Comparison of ENCODE assay signal across 8 mouse cellular contexts in the genomic region with DNA sequence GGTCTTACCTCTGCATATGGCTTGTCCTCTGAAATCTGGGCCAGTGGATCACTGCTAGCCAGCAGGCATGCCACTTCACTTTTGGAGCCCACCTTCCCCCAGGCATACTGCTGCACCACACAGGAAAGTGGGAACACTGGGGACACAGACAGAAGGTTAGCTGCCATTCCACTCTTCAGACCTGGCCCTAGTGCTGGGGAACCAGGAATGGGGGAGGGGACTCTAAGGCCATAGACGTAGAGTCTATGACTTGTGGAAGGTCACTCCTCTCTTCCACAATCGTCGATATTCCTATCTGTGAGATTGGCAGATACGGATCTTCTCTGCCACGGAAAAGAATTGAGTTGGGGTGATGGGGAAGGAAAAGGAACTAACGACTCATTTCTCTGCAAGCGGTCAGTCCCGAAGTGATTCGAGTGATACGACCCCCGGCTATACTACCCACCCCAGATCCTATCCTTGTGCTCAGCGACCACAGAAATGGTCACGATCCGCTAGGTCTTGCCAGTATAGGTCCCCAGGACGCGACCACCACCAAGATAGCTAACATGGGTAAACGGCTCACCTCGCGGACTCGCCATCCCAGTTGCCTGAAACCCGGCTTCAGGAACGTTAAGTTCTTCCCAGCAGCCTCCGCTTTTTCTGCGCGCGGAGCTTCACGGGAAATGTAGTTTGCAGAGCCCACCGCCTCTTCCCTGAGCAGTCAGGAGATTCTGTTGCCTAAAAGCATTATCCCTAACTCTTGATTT. TPM values are rescaled to one million over a fixed set of nuclear protein-coding genes. Genes with fewer than 3 reads are reported as not detected.
DNase-seq lines count a peak whose midpoint lies in the region; ATAC-seq and TF ChIP-seq lines count a peak whose summit lies in the region.

A gene (minus strand): TSS at position 625 of the 749 bp plus-strand sequence.

- WGBS in embryonic facial prominence, embryonic 13.5 days: 0% methylated on average over 28 of the region's 28 CpGs
- WGBS in heart, adult 2 months: 1% methylated on average over 28 of the region's 28 CpGs
- 3% methylated on average over 28 of the region's 28 CpGs for WGBS in stomach, postnatal 0 days

- H3K27ac ChIP-seq in embryonic facial prominence, embryonic 13.5 days: no peak within 1 kb of the TSS
- H3K27ac ChIP-seq in heart, adult 2 months: peak within 1 kb of the TSS; percentile 81
- no peak within 1 kb of the TSS for H3K27ac ChIP-seq in stomach, postnatal 0 days (replicated peaks)

- H3K36me3 ChIP-seq in embryonic facial prominence, embryonic 13.5 days: peaks cover 32% of the 10 kb centered on the region
- peaks cover 4% of the 10 kb centered on the region; the same call in 1 of the 2 replicates for H3K36me3 ChIP-seq in heart, adult 2 months (ENCODE audit: control insufficient read depth, insufficient read depth, low read length)
- H3K36me3 ChIP-seq in stomach, postnatal 0 days (ENCODE audit: control insufficient read depth, insufficient read depth, low read length): peaks cover 6% of the 10 kb centered on the region; the same call in 1 of the 2 replicates

- intact Hi-C loops in heart, adult 2 months (cut with DNase I): no loop called here

- DNase-seq in 3T3-L1 (ENCODE audit: low read depth, low spot score): peak; percentile 79
- DNase-seq in adrenal gland, postnatal 14 days: peak; percentile 82
- DNase-seq in heart, adult 2 months: peak; percentile 79 to 82
- DNase-seq in kidney, adult 8-10 months: peak; percentile 54 to 71
- DNase-seq in liver: peak; percentile 66
- peak; percentile 69 for DNase-seq in stomach, postnatal 0 days (ENCODE audit: low spot score)

- peak within 1 kb of the TSS; percentile 66 for H3K4me3 ChIP-seq in embryonic facial prominence, embryonic 13.5 days
- H3K4me3 ChIP-seq in heart, adult 2 months: peak within 1 kb of the TSS; percentile 73
- peak within 1 kb of the TSS; percentile 63 for H3K4me3 ChIP-seq in stomach, postnatal 0 days (ENCODE audit: low read depth, low read length)

- TF ChIP-seq EP300 in heart, adult 2 months (IDR thresholded peaks at IDR 0.05; ENCODE audit: insufficient read depth, low read depth, low read length): 0 out of 2 replicates have a peak, but pooled peaks have one; percentile 28
- no peak for TF ChIP-seq EP300 in stomach, postnatal 0 days (optimal IDR thresholded peaks at IDR 0.05)

- H3K4me2 ChIP-seq in embryonic facial prominence, embryonic 13.5 days: peak within 1 kb of the TSS; percentile 84
- peak within 1 kb of the TSS; percentile 78 for H3K4me2 ChIP-seq in stomach, postnatal 0 days (replicated peaks; ENCODE audit: low read depth)

- peaks cover 7% of the 10 kb centered on the region for H3K4me1 ChIP-seq in embryonic facial prominence, embryonic 13.5 days
- peaks cover 12% of the 10 kb centered on the region for H3K4me1 ChIP-seq in heart, adult 2 months (ENCODE audit: control insufficient read depth, insufficient read depth, low read length)
- H3K4me1 ChIP-seq in stomach, postnatal 0 days (replicated peaks; ENCODE audit: control insufficient read depth, insufficient read depth): no peaks in the 10 kb centered on the region; the same call in 1 of the 2 replicates

- H3K9me3 ChIP-seq in embryonic facial prominence, embryonic 13.5 days: no peaks in the 10 kb centered on the region
- H3K9me3 ChIP-seq in stomach, postnatal 0 days (ENCODE audit: control insufficient read depth, low read length): no peaks in the 10 kb centered on the region

- H3K27me3 ChIP-seq in embryonic facial prominence, embryonic 13.5 days: no peaks in the 10 kb centered on the region
- no peaks in the 10 kb centered on the region for H3K27me3 ChIP-seq in heart, adult 2 months (ENCODE audit: control insufficient read depth, insufficient read depth, low read length)
- H3K27me3 ChIP-seq in stomach, postnatal 0 days (ENCODE audit: control insufficient read depth, insufficient read depth, low read length): no peaks in the 10 kb centered on the region

- no peaks in the 10 kb centered on the region; the same call in 1 of the 2 replicates for H3K79me2 ChIP-seq in heart, adult 2 months (replicated peaks; ENCODE audit: control insufficient read depth, insufficient read depth, low read length)

- H3K9ac ChIP-seq in embryonic facial prominence, embryonic 13.5 days: peak within 1 kb of the TSS; percentile 79
- peak within 1 kb of the TSS; percentile 88 for H3K9ac ChIP-seq in heart, adult 2 months (ENCODE audit: low read depth, low read length)
- H3K9ac ChIP-seq in stomach, postnatal 0 days (ENCODE audit: low read length): peak within 1 kb of the TSS; percentile 67

- TF ChIP-seq POLR2A in heart, adult 2 months (IDR thresholded peaks at IDR 0.05; ENCODE audit: insufficient read depth, low read depth, low read length): peak; percentile 88

- no peak for ATAC-seq in embryonic facial prominence, embryonic 13.5 days (ENCODE audit: insufficient number of reproducible peaks, insufficient read depth, low FRiP score, low TSS enrichment, low read depth)
- peak; percentile 67 for ATAC-seq in monocyte, adult 5-6 weeks (replicated peaks; ENCODE audit: insufficient number of reproducible peaks, low FRiP score, low TSS enrichment, poor library complexity, severe bottlenecking)
- ATAC-seq in stomach, postnatal 0 days (ENCODE audit: low FRiP score, low TSS enrichment): no peak

- no peak for TF ChIP-seq CTCF in heart, adult 2 months (IDR thresholded peaks at IDR 0.05)
- no peak for TF ChIP-seq CTCF in stomach, postnatal 0 days (IDR thresholded peaks at IDR 0.05; ENCODE audit: low read depth)

RNA-seq across cellular contexts. Expression of the gene that starts here (rescaled TPM):
- 35.8 and 38.6 TPM in 2 replicates for total RNA-seq in adrenal gland, postnatal 14 days (2021)
- 47.1 and 48.8 TPM in 2 replicates for polyA plus RNA-seq in embryonic facial prominence, embryonic 13.5 days (2015; fragmentation: Nextera tagmentation; extraction: Ambion mirVana)
- 100 to 1,000 TPM; 119 to 132 TPM for total RNA-seq in heart, adult 2 months (2021)
- 146 and 266 TPM in 2 replicates for polyA plus RNA-seq in heart, adult 2 months (2012; rRNA removed)
- total RNA-seq in monocyte, adult 5-6 weeks (2017): 1.9 to 7.7 TPM (median 7.5 TPM) in 3 replicates
- 24.6 and 26.1 TPM in 2 replicates for polyA plus RNA-seq in stomach, postnatal 0 days (2015; fragmentation: Nextera tagmentation; extraction: Ambion mirVana)
